Mouse (Mus musculus): Measurements from ENCODE around the gene Smu1. TPM values are rescaled to one million over a fixed set of nuclear protein-coding genes. Genes with fewer than 3 reads are reported as not detected.

Smu1 gene
- polyA plus RNA-seq (2012; rRNA removed) = 2.5 and 3.5 TPM in 2 replicates

DNA sequence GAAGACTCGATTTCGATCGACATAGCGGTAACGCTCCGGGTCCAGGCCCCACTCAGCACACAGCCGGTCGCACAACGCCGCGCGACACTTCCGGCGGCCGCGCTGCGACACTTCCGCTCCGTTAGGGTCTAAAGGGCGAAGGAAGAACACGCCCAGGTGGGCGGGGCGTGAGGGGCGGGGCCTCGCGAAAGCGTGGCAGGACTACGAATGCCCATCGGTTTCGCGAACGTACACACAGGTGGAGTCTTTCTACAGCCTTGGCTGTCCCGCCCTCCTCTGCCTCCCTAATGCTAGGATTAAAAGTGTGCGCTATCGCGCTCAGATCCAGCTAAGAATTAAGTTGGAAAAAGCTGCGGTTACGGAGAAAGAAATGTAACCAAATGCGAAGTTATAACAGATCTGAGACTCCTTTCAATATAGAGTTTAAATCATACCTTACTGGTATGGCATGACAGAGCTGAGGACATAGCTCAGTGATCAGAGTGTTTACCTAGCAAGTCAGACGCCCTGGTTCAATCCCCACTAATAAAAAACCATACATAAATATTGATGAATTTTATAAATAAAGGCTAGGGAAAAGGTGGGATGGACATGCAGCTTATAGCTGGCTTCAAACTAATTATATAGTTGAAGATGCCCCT is at the start of gene Smu1:
Gene Smu1 (minus strand): TSS at position 144 of the 641 bp plus-strand sequence.

DNA sequence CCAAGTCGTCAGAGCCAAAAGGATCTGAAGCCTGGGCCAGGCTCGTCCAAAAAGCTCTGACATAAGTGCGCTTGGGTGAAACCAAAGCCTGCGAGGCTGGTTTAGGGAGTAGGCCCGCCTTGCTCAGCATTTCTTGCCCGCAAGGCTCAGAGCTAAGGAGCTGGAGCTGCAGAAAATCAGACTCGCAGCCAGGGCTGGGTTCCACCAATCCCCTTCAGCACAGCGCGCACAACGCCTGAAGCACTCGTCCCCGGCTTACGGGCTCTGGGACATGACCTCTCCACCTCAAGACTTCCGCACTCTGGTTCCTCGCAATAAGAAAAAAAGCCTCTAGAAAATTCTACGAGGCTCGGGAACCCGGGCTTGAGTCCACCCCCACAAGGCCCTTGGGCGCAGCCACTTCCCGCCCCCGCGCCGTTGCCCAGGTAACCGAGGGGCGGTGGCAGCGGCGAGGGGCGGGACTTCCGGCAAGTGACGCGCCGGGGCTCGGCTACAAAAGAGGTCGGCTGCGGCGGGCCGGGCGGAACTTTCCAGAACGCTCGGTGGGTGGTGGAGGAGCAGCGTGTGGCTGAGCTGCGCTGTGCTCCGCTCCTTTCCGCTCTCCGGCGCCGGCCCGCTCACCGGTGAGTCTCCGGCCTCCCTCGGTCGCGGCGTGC is 35.6 kb downstream of the Smu1 start, which contains the start of gene Dnaja1:
Gene Dnaja1 (plus strand): TSS at position 140 of the 656 bp plus-strand sequence.

DNA sequence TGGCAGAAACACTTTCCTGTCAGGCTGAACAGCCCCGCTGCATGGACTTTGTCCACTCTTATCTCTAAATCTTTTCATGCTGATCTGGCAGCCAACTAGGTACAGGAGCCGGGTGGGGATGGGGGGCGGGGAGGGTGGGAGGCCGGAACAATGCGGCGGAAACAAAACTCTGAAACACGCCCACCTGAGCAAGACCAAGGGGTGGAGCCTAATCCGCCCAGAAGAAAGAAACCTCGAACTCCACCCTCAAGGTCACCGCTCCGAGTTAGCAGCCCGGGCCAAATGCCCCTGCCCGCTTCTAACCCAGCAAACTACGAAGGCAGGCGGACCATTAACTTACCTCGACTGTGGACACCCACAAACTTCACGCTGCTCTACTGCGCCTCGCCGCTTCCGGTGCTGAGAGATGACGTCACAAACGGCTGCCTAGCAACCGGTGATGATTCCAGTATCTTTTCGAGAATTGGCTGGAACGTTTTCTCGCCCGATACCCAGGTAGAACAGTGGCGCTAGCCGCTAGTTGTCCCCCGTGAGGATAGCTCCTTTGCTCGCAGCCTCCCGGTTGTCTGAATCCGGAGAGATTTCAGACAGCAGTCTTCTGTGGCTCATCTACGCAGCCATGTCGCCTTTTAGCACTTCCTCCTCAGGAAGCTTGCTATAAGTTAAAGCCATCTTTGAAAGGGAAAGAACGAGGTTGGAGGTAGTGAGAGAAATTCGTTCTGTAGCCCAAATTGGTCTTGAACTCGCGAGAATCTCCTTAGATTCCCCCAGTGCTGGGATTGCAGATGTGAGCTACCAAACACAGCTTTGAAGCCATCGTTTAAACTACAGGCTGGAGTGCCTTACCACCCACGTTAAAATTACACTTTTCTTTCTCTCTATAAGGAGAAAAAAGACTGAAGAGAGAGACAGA is 54.7 kb downstream of the Smu1 start, which contains the start of gene Aptx:
Gene Aptx (minus strand): TSS at position 398 of the 913 bp plus-strand sequence.

Other genes starting within 250 kb of the Smu1 start
- 0.78 and 1.2 TPM in 2 replicates for gene Aptx, start 54.7 kb downstream of the Smu1 start, polyA plus RNA-seq (2012; rRNA removed)
- gene Dnaja1, start 35.8 kb downstream of the Smu1 start, polyA plus RNA-seq (2012; rRNA removed) = 0.32 and 0.71 TPM in 2 replicates
- gene B4galt1, start 96.1 kb upstream of the Smu1 start, polyA plus RNA-seq (2012; rRNA removed) = 41.2 and 75.7 TPM in 2 replicates
- gene Spink4, start 162.1 kb upstream of the Smu1 start, polyA plus RNA-seq (2012; rRNA removed) = 360 and 1,188 TPM in 2 replicates
- gene Bag1, start 190.4 kb upstream of the Smu1 start, polyA plus RNA-seq (2012; rRNA removed) = 199 and 471 TPM in 2 replicates
- 1.5 and 2.9 TPM in 2 replicates for gene Chmp5, start 190.5 kb upstream of the Smu1 start, polyA plus RNA-seq (2012; rRNA removed)
- 5.9 and 7.3 TPM in 2 replicates for gene Nfx1, start 213.0 kb upstream of the Smu1 start, polyA plus RNA-seq (2012; rRNA removed)